Mouse (Mus musculus) urinary bladder, postnatal 36 days (tissue): ENCODE measurements around the gene Neu1.

Source experiments
- DNase-seq, 2 experiments: peaks; one replicate each; pipeline ENCODE4 v3.0.0; 2022; ENCODE audit warnings: low spot score in 2 of 2, mixed read lengths in 1 of 2

The Neu1 gene

DNA sequence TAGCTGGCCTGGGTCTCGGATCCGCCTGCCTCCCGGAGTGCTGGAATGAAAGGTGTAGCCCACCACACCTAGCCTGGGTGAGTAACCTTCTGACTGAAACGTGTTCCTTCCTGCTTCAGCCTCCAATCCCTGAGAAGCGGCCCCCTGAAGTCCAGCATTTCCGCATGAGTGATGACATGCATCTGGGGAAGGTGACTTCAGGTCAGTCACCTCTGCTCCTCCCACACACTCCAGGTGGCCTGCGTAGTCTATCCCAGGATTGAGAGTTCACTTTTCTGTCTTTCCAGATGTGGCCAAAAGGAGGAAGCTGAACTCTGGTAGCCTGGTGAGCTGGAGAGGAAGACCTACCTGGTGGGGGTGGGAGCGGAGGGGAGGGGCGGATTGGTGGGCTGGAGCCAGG, 28.2 kb upstream of the Neu1 start:
- no peak for DNase-seq

DNA sequence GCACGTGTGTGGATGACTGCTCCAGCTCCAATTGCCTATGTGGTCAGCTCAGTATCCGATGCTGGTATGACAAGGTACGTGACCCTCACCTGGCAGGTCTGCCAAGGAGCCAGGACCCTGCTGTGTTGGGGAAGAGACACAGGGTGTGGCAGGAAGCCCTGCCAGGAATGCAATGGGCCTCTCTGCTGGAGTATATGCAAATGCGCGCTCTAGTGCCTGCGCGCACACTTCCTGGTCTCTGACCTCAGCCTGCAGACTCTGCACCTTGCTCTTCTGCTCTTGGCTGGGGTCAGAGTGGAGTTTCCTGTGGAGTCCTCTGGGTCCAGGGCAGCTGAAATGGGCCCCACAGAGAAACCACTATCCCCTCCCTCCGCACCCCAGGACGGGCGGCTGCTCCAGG, 20.1 kb upstream of the Neu1 start:
- no peak for DNase-seq

DNA sequence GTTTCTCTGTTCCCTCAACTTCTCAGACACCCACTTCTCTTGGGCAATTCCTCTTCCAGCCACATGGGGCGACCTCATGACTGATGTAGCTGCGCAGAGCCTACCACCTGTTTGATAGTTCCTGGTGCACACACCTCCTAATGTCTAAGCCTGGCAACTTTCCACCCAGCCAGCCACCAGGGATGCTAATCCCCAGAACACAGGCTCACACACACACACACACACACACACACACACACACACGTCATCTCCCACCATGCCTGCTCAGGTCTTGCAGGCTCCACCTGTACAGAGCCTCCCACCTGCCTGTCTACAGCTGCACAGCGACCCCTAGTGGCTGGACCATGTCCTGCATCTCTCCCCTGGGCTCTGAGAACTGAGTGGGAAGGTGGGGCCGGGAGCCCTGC, 19.1 kb upstream of the Neu1 start:
- peak; percentile 71 to 76 for DNase-seq

DNA sequence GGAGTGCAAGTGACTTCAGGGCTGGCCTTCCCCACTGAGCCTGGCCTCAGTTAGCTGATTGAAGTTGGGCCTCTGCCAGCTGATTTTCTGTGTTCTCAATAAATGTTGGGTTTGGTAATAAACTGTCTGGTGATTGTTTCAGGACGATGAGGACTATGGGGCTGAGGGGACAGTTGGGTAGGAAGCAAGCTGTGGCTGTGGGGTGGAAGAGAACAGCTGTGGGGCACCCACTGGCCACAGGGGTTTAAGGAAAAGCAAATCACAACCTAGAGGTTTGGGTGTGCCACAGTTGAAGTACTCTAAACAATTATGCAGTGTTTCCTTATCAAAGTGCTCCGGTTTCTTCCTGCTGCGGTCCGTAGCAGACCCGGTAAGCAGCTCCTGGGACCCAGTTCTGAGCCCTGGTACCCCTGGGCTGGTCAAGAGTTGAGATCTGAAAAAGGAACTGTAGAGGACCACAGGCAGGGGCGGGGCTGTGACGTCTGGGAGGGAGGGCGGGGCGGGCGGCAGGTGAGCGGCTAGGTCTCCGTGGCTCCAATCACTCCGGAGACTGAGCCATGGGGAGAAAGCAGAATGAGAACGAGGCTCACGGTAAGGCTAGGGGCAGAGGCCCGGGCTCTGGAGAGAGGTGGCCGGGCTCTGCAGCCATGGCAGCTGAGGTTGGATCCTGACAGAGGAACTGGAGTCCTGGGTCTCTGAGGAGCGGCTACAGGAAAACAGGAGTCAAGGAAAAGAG, 17.0 kb upstream of the Neu1 start, which contains the start of gene Slc44a4:
Slc44a4 (plus strand) TSS at position 537 of the 736 bp plus-strand sequence.
- no peak for DNase-seq

DNA sequence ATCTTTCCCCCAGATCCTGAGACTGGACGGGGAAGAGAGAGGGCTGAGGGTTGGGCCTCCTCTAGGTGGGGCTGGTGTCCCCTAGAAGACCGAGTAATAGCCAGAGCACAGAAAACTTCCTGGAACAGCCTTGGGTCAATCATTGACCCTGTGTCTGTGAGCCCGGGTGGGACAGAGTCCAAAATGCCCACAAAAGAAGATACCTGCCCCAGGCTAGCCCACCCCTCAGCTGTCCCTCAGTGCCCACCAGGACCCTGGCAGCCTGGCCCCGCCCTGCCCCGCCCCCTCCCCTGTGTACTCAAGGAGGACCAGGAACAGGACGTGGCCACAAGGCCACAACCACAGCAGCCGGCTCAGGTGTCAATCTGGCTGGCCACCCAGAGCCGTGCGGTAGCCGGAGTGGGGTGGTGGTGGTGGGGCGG, 15.6 kb upstream of the Neu1 start:
- peak in 1 of 2 experiments; percentile 44 for DNase-seq

DNA sequence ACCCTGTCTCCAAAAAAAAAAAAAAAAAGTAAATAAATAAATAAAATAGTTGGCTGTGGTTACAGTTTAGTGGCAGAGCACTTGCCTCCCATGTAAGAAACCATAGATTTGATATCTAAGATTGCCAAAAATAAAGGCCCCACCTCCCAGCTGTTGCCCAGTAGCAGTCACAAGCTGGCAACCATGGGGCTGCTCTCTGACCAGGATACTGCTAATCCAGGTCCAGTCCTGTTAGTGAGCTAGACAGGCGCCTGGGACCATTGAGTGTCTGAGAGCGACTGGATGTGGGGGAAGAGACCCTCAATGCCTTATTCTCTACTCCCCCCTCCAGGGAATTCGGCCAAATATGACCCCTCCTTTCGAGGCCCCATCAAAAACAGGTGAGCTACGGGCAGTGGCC, 14.7 kb upstream of the Neu1 start:
- DNase-seq = no peak

DNA sequence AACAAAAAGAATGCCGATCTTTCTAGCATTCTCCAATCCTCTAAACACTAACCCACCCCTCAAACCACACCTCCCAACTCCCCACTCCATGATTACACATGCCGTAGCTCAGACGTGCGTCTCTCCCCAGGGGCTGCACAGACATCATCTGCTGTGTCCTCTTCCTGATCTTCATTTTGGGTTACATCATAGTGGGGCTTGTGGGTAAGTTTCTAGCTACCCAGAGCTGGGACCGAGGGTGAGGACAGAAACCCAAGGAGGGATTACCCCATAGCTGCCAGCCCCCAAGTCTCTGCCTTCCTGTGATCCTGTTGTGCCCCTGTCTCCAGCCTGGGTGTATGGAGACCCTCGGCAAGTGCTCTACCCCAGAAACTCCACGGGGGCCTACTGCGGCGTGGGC, 13.9 kb upstream of the Neu1 start:
- DNase-seq = no peak

DNA sequence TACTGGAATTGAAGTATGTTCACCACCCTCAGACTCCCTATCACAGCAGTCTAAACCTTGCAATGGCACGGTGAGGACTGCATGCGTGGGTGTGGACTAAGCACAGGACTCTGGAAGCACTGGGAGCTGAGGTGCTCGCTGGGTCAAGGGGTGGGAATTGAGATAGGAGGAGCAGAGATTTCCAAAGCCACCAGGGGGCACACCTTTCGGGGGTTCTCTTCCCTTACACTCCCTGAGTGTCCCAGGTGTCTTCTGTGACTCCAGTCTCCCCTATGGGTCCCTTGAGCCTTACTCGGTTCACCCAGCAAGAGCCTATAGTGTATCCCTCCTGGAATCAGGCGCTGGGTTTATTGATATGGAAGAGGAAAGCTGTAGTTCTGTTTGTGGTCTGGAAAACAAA, 8.1 kb upstream of the Neu1 start:
- DNase-seq = no peak

DNA sequence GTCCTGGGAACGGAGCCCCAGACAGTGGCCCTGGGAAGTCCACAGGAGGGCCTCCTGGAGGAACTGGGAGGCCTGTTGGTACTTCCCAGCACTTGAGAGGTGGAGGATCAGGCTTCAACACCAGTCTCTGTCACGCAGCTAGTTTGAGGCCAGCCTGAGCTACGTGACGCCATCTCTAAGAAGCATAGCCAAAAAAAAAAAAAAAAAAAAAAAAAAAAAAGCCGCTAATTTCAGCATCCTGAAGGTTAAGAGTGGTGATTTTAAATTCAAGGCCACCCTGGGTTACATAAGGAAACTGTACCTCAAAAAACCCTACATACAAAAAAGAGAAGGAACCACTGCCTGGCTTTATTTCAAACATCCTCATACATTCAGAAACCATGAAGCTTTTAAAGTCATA, 6.8 kb upstream of the Neu1 start:
- no peak for DNase-seq

DNA sequence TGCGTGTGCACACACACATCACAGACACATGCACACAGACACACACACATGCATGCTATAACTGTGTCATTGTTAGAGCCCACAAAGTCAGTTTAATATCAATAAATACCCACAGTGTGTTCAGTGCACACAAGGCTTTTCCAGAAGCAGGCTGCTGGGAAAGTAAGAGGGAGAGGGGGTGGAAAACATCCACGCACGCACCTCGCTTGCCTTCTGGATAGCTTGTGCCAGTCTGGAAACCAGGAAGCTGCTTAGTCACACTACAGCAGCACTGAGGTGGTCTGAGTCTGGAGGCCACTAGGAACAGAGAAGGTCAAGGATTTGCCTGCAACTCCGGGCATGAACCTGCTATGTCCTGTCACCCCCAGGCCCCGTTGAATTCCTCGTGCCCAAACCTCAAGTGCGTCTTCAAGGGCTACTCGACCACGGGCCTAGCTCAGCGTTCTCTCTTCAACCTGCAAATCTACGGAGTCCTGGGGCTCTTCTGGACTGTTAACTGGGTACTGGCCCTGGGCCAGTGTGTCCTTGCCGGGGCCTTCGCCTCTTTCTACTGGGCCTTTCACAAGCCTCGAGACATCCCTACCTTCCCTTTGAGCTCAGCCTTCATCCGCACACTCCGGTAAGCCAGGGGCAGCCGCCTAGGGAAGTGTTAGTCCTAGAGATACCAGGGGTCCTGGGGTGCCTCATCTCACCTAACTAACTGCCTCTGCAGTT, 3.6 kb upstream of the Neu1 start:
- no peak for DNase-seq

DNA sequence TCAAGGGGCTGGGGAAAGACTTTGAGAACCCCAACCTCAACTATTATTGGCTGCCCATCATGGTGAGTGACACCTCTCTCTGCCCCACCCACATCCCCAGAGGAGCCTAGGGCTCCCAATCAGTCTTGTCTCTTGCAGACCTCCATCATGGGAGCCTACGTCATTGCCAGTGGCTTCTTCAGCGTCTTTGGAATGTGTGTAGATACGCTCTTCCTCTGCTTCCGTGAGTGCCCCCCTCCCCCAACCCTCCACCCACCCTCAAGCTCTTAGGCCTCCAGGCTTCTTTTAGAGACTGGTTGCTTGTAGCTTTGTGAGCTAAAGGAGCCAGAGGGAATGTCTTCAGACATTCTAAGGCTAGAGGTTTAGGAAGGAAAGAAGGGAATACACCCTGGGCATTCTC, 2.2 kb upstream of the Neu1 start:
- DNase-seq = no peak

DNA sequence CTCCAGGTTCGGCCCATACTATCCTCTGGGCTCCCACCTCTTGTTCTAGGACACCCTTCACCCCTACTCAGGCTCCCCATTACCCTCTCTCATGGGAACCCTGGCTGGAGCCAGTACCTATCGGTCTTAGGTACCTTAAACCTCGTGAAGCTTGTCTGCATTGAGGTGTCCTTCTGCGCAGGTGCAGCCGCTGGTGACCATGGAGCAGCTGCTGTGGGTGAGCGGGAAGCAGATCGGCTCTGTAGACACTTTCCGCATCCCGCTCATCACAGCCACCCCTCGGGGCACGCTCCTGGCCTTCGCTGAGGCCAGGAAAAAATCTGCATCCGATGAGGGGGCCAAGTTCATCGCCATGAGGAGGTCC, 664 bp downstream of the Neu1 start:
- DNase-seq = no peak

DNA sequence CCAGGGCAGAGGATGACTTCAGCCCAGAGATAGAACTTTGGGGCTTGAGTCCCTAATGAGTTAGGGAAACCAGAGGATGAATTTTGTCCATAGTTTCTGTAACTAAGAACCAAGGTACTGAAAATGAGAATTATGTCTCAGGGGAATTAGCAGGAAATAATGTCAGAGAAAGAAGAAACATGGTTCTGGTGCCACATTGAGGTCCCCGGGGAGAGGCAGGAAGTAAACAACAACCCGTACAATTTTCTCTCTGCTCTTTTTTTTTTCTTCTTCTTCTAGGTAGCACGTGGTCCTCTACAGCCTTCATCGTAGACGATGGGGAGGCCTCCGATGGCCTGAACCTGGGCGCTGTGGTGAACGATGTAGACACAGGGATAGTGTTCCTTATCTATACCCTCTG, 1.2 kb downstream of the Neu1 start:
- DNase-seq = no peak

DNA sequence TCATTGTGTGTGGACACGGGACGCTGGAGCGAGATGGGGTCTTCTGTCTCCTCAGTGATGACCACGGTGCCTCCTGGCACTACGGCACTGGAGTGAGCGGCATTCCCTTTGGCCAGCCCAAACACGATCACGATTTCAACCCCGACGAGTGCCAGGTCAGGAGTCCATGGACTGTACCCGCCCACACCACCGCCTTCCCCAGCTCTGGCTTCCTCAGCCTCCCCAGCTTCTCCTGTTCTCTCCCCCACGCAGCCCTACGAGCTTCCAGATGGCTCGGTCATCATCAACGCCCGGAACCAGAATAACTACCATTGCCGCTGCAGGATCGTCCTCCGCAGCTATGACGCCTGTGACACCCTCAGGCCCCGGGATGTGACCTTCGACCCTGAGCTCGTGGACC, 3.0 kb downstream of the Neu1 start:
- DNase-seq = no peak

DNA sequence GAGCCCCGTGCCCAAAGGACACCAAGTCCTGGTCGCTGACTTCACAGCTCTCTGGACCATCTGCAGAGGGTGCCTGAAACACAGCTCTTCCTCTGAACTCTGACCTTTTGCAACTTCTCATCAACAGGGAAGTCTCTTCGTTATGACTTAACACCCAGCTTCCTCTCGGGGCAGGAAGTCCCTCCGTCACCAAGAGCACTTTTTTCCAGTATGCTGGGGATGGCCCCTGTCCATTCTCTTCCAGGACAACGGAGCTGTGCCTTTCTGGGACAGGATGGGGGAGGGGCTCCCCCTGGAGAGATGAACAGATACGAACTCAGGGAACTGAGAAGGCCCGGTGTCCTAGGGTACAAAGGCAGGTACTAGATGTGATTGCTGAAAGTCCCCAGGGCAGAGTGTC, 3.8 kb downstream of the Neu1 start:
- DNase-seq = no peak

DNA sequence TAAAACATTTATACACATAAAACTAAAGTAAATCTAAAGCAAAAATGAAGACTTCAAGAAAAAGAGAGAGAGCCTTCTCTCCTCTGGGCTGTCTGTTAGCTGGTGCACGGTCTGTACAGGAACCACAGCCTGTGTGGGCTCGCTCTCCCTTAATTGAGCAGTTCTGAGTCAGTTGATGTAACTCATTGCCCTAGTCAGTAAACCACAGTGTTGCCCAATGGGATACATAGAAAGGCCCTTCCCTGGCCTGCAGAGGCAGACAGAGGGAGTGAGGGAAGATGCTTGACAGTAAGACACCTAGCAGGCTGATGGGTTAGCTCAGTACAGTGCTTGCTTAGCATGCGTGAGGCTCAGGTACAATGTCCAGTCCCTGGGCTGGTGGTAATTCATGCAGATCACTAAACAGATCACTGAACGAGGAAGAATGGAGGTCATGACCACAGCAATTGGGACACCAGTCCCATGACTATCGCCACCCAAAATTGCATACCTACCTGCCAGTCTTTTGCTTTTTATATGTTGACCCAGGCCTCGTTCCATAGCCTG, 7.0 kb downstream of the Neu1 start:
- DNase-seq = no peak

DNA sequence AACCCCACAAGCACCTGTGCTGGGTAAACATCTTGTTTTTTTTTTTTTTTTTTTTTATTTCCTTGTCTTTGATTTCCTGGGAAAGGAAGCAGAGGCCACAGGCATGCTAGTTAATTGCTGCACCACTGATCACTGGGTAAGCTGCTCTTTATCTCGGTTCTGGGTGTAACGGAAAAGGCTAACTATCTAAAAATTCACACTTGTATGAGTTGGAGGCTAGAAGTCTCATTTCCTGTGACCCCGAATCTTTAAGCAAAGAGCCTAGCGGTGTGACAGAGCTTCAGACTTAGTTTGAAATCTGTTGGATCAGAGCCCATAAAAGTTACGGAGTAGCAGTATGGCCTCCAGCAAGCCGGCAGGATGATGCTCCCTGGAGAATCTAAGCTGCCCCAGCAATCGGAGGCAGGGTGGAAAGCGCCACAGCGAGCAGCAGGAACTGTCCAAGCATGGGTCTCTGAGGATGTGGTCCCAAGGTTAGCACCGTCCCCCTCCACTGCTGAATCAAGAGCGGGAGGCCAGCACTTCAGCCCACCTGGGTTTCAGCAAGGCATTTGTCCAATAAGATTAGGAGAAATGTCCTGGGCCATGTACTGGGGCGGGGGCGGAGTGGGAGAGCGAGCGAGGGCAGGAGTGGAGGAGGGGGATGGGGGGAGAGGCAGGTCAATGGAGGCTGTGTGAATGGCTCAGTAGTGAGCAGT, 10.4 kb downstream of the Neu1 start:
- DNase-seq = no peak

DNA sequence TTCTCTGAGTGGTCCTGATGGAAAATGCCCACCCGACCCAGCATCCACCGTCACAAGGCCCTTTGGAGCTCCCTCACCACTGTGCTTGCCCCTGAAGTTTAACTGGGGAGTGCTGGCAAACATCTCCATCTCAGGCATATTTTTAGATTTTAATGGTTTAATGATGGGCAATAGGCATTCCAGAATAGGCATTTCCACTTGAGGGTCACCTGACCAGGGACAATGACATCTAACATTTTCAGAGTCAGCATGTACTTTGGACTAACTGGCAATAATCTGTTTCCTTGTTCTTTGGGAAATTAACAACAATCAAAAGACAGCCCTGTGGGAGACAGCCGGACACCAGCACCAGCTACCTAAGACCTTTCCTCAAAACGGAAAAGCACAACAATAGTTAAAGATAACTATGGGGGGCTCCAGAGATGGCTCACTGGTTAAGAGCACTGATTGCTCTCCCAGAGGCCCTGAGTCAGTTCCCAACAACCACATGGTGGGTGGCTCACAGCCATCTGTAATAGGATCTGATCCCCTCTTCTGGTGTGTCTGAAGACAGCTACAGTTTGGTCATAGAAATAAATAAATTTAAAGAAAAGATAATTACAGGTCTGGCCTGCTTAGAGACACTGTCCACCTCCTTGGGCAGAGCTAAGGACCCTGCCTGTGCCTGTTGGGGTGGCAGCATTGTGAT, 12.2 kb downstream of the Neu1 start:
- DNase-seq = no peak

DNA sequence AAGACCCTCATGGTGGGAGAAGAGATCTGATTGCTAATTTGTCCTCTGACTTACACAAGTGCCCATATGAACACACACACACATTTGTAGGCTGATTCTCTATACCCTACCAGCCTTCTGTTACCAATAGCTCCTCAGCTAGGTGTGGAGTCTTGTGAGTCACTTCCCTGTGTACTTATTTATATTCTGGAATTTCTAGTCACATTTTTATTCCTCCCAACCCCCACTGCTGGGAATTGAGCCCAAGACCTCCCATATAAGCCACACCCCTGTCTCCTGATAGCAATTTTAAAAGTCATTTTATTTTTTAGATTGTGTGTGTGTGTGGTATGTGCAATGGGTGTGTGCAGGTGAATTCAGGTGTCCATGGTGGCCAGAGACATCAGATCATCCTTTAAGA, 13.3 kb downstream of the Neu1 start:
- no peak for DNase-seq

DNA sequence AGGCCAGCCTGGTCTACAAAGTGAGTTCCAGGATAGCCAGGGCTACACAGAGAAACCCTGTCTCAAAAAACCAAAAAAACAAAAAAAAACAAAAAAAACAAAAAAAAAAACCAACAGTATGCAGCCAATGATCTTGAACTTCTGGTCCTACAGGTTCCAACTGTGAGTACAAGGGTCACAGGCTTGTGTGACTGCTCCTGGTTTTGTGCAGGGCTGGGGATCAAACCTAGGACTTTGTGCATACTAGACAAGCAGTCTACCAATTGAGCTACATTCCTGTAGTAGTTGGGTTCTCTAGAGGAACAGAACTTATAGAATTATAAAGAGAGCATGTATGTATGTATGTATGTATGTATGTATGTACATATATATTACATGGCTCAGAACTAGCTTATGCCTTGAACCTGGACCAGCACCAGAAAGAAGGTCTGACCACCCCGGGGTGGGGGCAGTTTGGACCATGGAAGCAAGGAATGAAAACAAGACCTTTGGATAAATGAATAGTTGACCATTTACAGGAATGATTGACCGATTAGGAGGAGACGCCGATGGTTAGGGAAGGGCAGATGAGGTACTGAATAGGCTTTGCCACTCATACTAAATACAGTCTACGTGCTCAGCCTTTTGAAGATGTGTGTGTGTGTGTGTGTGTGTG, 15.6 kb downstream of the Neu1 start:
- DNase-seq = no peak

DNA sequence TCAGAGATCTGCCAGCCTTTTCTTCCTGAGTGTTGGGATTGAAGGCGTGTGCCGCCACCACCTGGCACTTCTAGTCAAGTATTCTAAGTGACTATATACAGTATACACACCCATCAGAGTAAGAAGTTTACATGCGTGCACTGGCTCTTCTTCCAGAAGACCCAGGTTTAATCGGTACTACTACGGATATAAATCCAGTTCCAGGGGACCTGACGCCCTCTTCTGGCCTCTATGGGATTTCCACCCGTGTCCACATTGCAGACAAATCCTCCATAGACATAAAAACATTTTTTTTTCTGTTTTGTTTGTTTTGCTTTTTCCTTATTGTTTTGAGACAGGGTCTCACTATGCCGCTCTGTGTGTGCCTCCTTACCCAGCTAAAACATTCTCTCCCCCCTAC, 16.6 kb downstream of the Neu1 start:
- DNase-seq = no peak
